Mouse (Mus musculus) forebrain, embryonic 16.5 days (tissue): Measurements from ENCODE around the gene Fancd2os. TPM values are rescaled to one million over a fixed set of nuclear protein-coding genes. Genes with fewer than 3 reads are reported as not detected.
A peak's percentile ranks its signal among the peaks of the same experiment; 100 is the strongest.

Experiments
- ATAC-seq: fragments of 200-750 bp; cut with Nextera tagmentation; 2 replicates; pipeline ENCODE4 v1.8.0; 2017; ENCODE audit warnings: mild to moderate bottlenecking, moderate library complexity
- H3K27ac ChIP-seq: fragments of 300-500 bp; sonication (generic); 2 replicates; pipeline ENCODE4 v1.5.1; 2014; ENCODE audit warnings: low read length, control low read depth
- H3K27me3 ChIP-seq: fragments of 300-500 bp; sonication (generic); replicated peaks from 2 replicates; pipeline ENCODE4 v1.6.1; 2014; ENCODE audit warnings: low read length; ENCODE audit not compliant: control insufficient read depth, insufficient read depth
- H3K36me3 ChIP-seq: fragments of 300-500 bp; sonication (generic); 2 replicates; pipeline ENCODE4 v1.6.1; 2014; ENCODE audit not compliant: control insufficient read depth, insufficient read depth
- H3K4me1 ChIP-seq: fragments of 300-500 bp; sonication (generic); replicated peaks from 2 replicates; pipeline ENCODE4 v1.6.1; 2014; ENCODE audit warnings: low read length; ENCODE audit not compliant: control insufficient read depth, insufficient read depth
- H3K4me2 ChIP-seq: fragments of 300-500 bp; sonication (generic); 2 replicates; pipeline ENCODE4 v1.6.1; 2014; ENCODE audit warnings: mild to moderate bottlenecking, low read length, control low read depth
- H3K4me3 ChIP-seq: fragments of 300-500 bp; sonication (generic); replicated peaks from 2 replicates; pipeline ENCODE4 v1.5.1; 2014; ENCODE audit warnings: mild to moderate bottlenecking, low read length, control low read depth
- H3K9ac ChIP-seq: fragments of 300-500 bp; sonication (generic); replicated peaks from 2 replicates; pipeline ENCODE4 v1.6.1; 2014; ENCODE audit warnings: low read depth, low read length, control low read depth
- H3K9me3 ChIP-seq: fragments of 300-500 bp; sonication (generic); 2 replicates; pipeline ENCODE4 v1.6.1; 2016; ENCODE audit warnings: low read length; ENCODE audit not compliant: control insufficient read depth
- WGBS: fragments of 180-500 bp; shearing (Covaris S2); extraction: QIAGEN DNeasy Blood & Tissue Kit; methylation state at CpG from one replicate; pipeline ENCODE4 v1.1.7; 2014; 5-methylcytosine and 5-hydroxymethylcytosine counted together
- polyA plus RNA-seq: library from polyadenylated mRNA; unstranded; fragments of >200 nt; fragmentation: Nextera tagmentation; extraction: Ambion mirVana; gene quantifications from 2 replicates; pipeline ENCODE4 v1.2.1, GENCODE M21; 2015

The Fancd2os gene
- polyA plus RNA-seq, 1 experiment from 2014 or later: not detected

DNA sequence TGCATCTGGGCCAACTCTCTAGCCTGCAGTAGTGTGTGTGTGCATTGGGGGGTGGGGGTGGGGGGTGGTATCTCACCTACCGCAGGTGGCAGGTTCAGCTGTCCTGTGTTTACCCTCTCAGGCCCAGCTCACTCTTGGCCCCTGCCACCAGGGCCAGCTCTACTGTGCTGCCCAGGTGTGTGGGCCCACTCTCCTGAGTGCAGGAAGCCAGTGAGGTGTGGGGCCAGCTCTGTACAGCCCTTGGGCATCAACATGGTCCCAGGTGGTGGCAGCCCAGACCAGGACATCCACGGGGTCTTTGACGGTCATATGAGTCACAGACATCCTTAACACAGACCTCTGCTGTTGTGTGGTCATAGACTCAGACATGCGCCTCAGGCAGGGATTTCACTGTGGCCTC is 32.3 kb upstream of the Fancd2os start:
- ATAC-seq: no peak
- Histone ChIP-seq H3K4me1 (no peaks in the 10 kb centered on the region), H3K36me3 (peaks cover 27% of the 10 kb centered on the region), H3K27me3 (no peaks in the 10 kb centered on the region), H3K9ac (no peak overlapping the region), H3K9me3 (no peaks in the 10 kb centered on the region), H3K4me2 (no peak overlapping the region), H3K4me3 (no peak overlapping the region), H3K27ac (no peak overlapping the region)
- 96% methylated on average over 4 of the region's 4 CpGs for WGBS

DNA sequence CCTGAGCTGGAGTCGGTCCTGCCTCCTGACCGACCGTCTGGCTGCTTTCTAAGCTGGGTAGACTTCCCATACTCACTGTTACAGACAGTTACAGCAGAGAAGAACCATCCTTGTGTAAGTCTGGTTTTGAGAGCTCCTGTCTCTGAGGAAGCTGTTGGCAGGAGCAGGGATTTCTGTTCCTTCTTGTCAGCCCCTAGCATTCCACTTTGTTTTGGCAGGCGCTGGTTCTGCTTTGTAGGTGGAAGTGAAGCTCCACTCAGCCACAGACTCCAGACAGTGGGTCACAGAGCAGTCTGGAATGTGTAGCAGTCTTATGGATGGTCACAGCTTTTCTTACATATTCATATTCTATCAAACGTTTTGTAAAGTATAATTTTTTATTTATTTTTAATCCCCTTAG is 29.8 kb upstream of the Fancd2os start:
- Histone ChIP-seq H3K9ac (no peak overlapping the region), H3K9me3 (no peaks in the 10 kb centered on the region), H3K4me3 (no peak overlapping the region), H3K36me3 (peaks cover 27% of the 10 kb centered on the region), H3K4me1 (peaks cover 5% of the 10 kb centered on the region), H3K27ac (no peak overlapping the region), H3K4me2 (no peak overlapping the region), H3K27me3 (no peaks in the 10 kb centered on the region)
- WGBS: 82% methylated on average over 5 of the region's 5 CpGs
- ATAC-seq: no peak

GRCm38 (mm10) chr6:113624989-113625770 is 24.7 kb upstream of the Fancd2os start:
- Histone ChIP-seq H3K27ac (no peak overlapping the region), H3K9me3 (no peaks in the 10 kb centered on the region), H3K27me3 (no peaks in the 10 kb centered on the region), H3K36me3 (peaks cover 17% of the 10 kb centered on the region), H3K4me3 (peak overlapping the region; percentile 81), H3K4me1 (peaks cover 11% of the 10 kb centered on the region), H3K4me2 (peak overlapping the region; percentile 57), H3K9ac (peak overlapping the region; percentile 89)
- 29% methylated on average over 5 of the region's 5 CpGs for WGBS
- no peak for ATAC-seq

DNA sequence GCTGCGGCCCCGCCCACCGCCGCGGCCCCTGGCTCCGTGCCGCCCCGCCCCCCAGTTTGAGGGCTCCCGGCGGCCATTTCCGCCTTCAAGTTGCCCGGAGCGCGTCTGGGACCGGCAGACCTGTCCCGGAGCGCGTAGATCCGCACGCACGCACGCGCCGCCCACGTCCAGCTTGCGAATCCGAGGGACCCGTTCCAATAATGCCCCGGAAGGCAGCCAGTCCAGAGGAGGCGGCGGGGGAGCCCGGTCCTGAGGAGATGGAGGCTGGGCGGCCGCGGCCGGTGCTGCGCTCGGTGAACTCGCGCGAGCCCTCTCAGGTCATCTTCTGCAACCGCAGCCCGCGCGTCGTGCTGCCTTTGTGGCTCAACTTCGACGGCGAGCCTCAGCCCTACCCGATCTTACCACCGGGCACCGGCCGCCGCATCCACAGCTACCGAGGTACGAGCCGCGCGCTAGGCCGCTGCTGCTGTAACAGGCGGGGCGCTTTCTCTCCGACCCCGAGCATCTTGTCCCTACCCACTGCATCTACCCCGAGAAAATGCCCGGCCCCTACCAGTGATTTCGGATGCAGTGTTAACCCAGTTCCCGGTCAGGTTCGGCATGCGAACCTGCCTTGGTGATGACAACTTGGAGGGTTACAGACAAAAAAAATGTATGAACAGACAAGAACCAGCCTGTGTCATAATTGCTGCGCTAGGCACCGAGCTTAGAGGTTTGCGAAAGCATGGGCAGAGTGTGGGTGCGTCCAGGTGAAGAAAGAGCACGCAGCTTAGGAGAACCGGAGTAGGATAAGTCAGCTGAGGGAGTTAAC is 23.6 kb upstream of the Fancd2os start, which contains the start of gene Vhl:
Gene Vhl (plus strand): TSS at position 19 of the 811 bp plus-strand sequence.
- peak; percentile 87 for ATAC-seq
- Histone ChIP-seq H3K4me1 (peaks cover 11% of the 10 kb centered on the region), H3K36me3 (peaks cover 7% of the 10 kb centered on the region; the same call in 1 of the 2 replicates), H3K27ac (peak within 1 kb of the TSS; percentile 82), H3K4me3 (peak within 1 kb of the TSS; percentile 81), H3K9me3 (no peaks in the 10 kb centered on the region), H3K9ac (peak within 1 kb of the TSS; percentile 89), H3K4me2 (peak within 1 kb of the TSS; percentile 57), H3K27me3 (no peaks in the 10 kb centered on the region)
- WGBS: under 1% methylated on average over 76 of the region's 76 CpGs

- Histone ChIP-seq H3K27ac (no peak overlapping the region), H3K27me3 (no peaks in the 10 kb centered on the region), H3K36me3 (0 out of 2 replicates have a peak, but pooled peaks cover 4% of the 10 kb centered on the region), H3K9me3 (no peaks in the 10 kb centered on the region), H3K4me3 (peak overlapping the region; percentile 81), H3K4me1 (peaks cover 11% of the 10 kb centered on the region), H3K4me2 (peak overlapping the region; percentile 57), H3K9ac (peak overlapping the region; percentile 89; the same call in 1 of the 2 replicates)
- 73% methylated on average over 5 of the region's 5 CpGs for WGBS
- no peak for ATAC-seq
These were observed 22.9 kb upstream of the Fancd2os start for GRCm38 (mm10) chr6:113623386-113623785.

GRCm38 (mm10) chr6:113615489-113615888 is 15.0 kb upstream of the Fancd2os start:
- peaks cover 28% of the 10 kb centered on the region for H3K36me3 ChIP-seq
- H3K27ac ChIP-seq: no peak overlapping the region
- no peak overlapping the region for H3K4me2 ChIP-seq
- no peak overlapping the region for H3K9ac ChIP-seq
- no peaks in the 10 kb centered on the region for H3K9me3 ChIP-seq
- 96% methylated on average over 4 of the region's 4 CpGs for WGBS
- no peaks in the 10 kb centered on the region for H3K27me3 ChIP-seq
- no peak for ATAC-seq
- no peaks in the 10 kb centered on the region for H3K4me1 ChIP-seq
- H3K4me3 ChIP-seq: no peak overlapping the region

- H3K4me1 ChIP-seq: no peaks in the 10 kb centered on the region
- no peak overlapping the region for H3K27ac ChIP-seq
- H3K36me3 ChIP-seq: peaks cover 31% of the 10 kb centered on the region
- no peak overlapping the region for H3K4me3 ChIP-seq
- no peak for ATAC-seq
- H3K9me3 ChIP-seq: no peaks in the 10 kb centered on the region
- 94% methylated on average over 8 of the region's 8 CpGs for WGBS
- H3K9ac ChIP-seq: no peak overlapping the region
- H3K27me3 ChIP-seq: no peaks in the 10 kb centered on the region
- no peak overlapping the region for H3K4me2 ChIP-seq
These were observed 14.5 kb upstream of the Fancd2os start for GRCm38 (mm10) chr6:113614997-113615396.

DNA sequence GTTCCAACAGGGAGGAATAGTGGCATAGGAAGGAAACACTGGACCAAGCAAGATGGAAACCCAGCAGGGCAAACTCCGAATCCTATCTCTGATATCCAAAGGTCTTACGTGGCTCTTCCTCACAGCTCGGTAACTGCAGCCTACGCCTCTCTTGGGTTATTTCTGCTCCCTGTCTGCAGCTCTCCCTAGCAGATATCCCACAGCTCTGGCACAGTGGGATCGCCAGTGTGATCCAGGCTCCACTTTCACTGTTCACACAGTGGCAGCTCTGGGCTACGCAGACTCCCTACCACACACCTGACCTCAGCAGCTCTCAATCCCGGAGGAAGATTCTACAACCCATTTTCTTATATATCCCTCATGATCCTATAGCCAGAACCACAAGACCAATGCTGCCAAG is 13.6 kb upstream of the Fancd2os start:
- Histone ChIP-seq H3K9ac (no peak overlapping the region), H3K9me3 (no peaks in the 10 kb centered on the region), H3K4me2 (no peak overlapping the region), H3K4me1 (no peaks in the 10 kb centered on the region), H3K36me3 (peaks cover 31% of the 10 kb centered on the region), H3K27ac (no peak overlapping the region), H3K4me3 (no peak overlapping the region), H3K27me3 (no peaks in the 10 kb centered on the region)
- ATAC-seq: no peak
- 96% methylated on average over 7 of the region's 7 CpGs for WGBS

GRCm38 (mm10) chr6:113612258-113612969 is 11.9 kb upstream of the Fancd2os start:
- no peak overlapping the region for H3K4me2 ChIP-seq
- no peak overlapping the region for H3K27ac ChIP-seq
- H3K27me3 ChIP-seq: no peaks in the 10 kb centered on the region
- WGBS: 95% methylated on average over 8 of the region's 8 CpGs
- H3K4me3 ChIP-seq: no peak overlapping the region
- H3K9ac ChIP-seq: no peak overlapping the region
- H3K36me3 ChIP-seq: peaks cover 29% of the 10 kb centered on the region
- H3K9me3 ChIP-seq: no peaks in the 10 kb centered on the region
- H3K4me1 ChIP-seq: no peaks in the 10 kb centered on the region
- no peak for ATAC-seq
